ENCODE assay signal across 21 mouse cellular contexts in genomic region chrX:100618488-100618887, GRCm38 (mm10). TPM values are rescaled to one million over a fixed set of nuclear protein-coding genes. Genes with fewer than 3 reads are reported as not detected.
"Had no signal": no experiment of that assay in that cellular context is flagged by ENCODE, and none has a peak within 500 bp of the region (broad histone marks: within the 10 kb centered on the region; RNA-seq: fewer than 3 reads in every experiment).

No protein-coding gene starts in this region.

- H3K27ac ChIP-seq: hindbrain, embryonic 13.5 days; hindbrain, postnatal 0 days; left cerebral cortex, adult 2 months; limb, embryonic 15.5 days; liver, embryonic 14.5 days; midbrain, embryonic 13.5 days; stomach, embryonic 15.5 days had no signal

- H3K27me3 ChIP-seq: midbrain, embryonic 13.5 days; stomach, embryonic 15.5 days had no signal

- H3K9ac ChIP-seq: hindbrain, embryonic 13.5 days; limb, embryonic 15.5 days; liver, embryonic 14.5 days; midbrain, embryonic 13.5 days; stomach, embryonic 15.5 days had no signal

- H3K4me3 ChIP-seq: hindbrain, embryonic 13.5 days; left cerebral cortex, adult 2 months; limb, embryonic 15.5 days; midbrain, embryonic 13.5 days; stomach, embryonic 15.5 days had no signal

- H3K36me3 ChIP-seq: stomach, embryonic 15.5 days had no signal

- H3K4me1 ChIP-seq: hindbrain, embryonic 13.5 days; limb, embryonic 15.5 days; midbrain, embryonic 13.5 days; stomach, embryonic 15.5 days had no signal

- ATAC-seq: hindbrain, postnatal 0 days; midbrain, embryonic 13.5 days had no signal

- DNase-seq: lung, adult 18-20 months; lung, postnatal 36 days; right cerebral cortex, postnatal 4 days; spleen, adult 18-20 months; thymus, postnatal 4 days had no signal

RNA-seq across cellular contexts. Expression of gene Arr3, which starts 13.2 kb away (rescaled TPM):
- total RNA-seq: hindbrain, postnatal 0 days; megakaryocyte progenitor cell, adult 5-6 weeks; midbrain, postnatal 0 days had no signal
- polyA plus RNA-seq: hindbrain, postnatal 0 days; intestine, embryonic 14.5 days; limb, embryonic 11.5 days; limb, embryonic 15.5 days; liver, embryonic 14.5 days; lung, embryonic 16.5 days; neural tube, embryonic 14.5 days; stomach, embryonic 15.5 days; thymus, postnatal 0 days had no signal

RNA-seq across cellular contexts. Expression of gene P2ry4, which starts 23.8 kb away (rescaled TPM):
- total RNA-seq: left cerebral cortex, adult 2 months; left cerebral cortex, postnatal 14 days; megakaryocyte progenitor cell, adult 5-6 weeks had no signal
- polyA plus RNA-seq: hindbrain, embryonic 13.5 days; limb, embryonic 11.5 days; lung, embryonic 16.5 days; midbrain, embryonic 13.5 days; midbrain, postnatal 0 days; neural tube, embryonic 14.5 days; thymus, postnatal 0 days had no signal

RNA-seq across cellular contexts. Expression of gene Awat1, which starts 46.4 kb away (rescaled TPM):
- total RNA-seq: hindbrain, postnatal 0 days; layer of hippocampus, postnatal 25 days; left cerebral cortex, adult 2 months; left cerebral cortex, postnatal 14 days; megakaryocyte progenitor cell, adult 5-6 weeks; midbrain, postnatal 0 days had no signal
- polyA plus RNA-seq: hindbrain, embryonic 13.5 days; hindbrain, postnatal 0 days; intestine, embryonic 14.5 days; limb, embryonic 11.5 days; limb, embryonic 15.5 days; lung, embryonic 16.5 days; midbrain, embryonic 13.5 days; midbrain, postnatal 0 days; neural tube, embryonic 14.5 days; stomach, embryonic 15.5 days; thymus, postnatal 0 days had no signal
